Mouse (Mus musculus) CH12.LX (cell line): ENCODE results near the gene Gtsf1. TPM values are rescaled to one million over a fixed set of nuclear protein-coding genes. Genes with fewer than 3 reads are reported as not detected.

Experiments used
- DNase-seq: peaks from one replicate; pipeline ENCODE4 v3.0.0-alpha.2; 2013; ENCODE audit errors: extremely low read depth
- H3K27ac ChIP-seq: 2 replicates; pipeline ENCODE4 v1.5.1; 2012; ENCODE audit warnings: low read depth, mild to moderate bottlenecking, control low read depth, moderate library complexity; ENCODE audit not compliant: insufficient read depth
- H3K27me3 ChIP-seq: replicated peaks from 2 replicates; pipeline ENCODE3; 2012; ENCODE audit warnings: inconsistent platforms
- H3K36me3 ChIP-seq, 2 experiments: replicated peaks in 1 of 2; 2 replicates each; pipeline versions ENCODE3 to v1.6.1; 2012; ENCODE audit warnings: inconsistent platforms in 1 of 2, low read length in 1 of 2, mild to moderate bottlenecking in 1 of 2, mixed read lengths in 1 of 2, moderate library complexity in 1 of 2; ENCODE audit not compliant: control insufficient read depth in 1 of 2, insufficient read depth in 1 of 2
- H3K4me1 ChIP-seq, 2 experiments: 2 replicates each; pipeline ENCODE4 v1.6.1; 2012; ENCODE audit warnings: inconsistent platforms in 1 of 2, moderate library complexity in 1 of 2; ENCODE audit not compliant: insufficient read depth in 2 of 2, control insufficient read depth in 1 of 2
- H3K4me2 ChIP-seq: 2 replicates; pipeline ENCODE4 v1.6.1; 2012; ENCODE audit warnings: low read depth, mild to moderate bottlenecking, control low read depth; ENCODE audit not compliant: poor library complexity, insufficient read depth, severe bottlenecking
- H3K4me3 ChIP-seq, 3 experiments: fragments of 150-350 bp in 1 of 3; sonication (generic) in 1 of 3; replicated peaks in 1 of 3; 2 replicates each; pipeline versions ENCODE3 to v1.5.1; 2011 to 2012; ENCODE audit warnings: low read depth in 2 of 3, low read length in 2 of 3, mild to moderate bottlenecking in 2 of 3, moderate library complexity in 2 of 3, control low read depth in 1 of 3, improper control_type of control experiment in 1 of 3, inconsistent platforms in 1 of 3, mixed read lengths in 1 of 3; ENCODE audit not compliant: poor library complexity in 1 of 3
- H3K79me2 ChIP-seq: replicated peaks from 2 replicates; pipeline ENCODE4 v1.6.1; 2012; ENCODE audit warnings: mild to moderate bottlenecking, moderate library complexity; ENCODE audit not compliant: control insufficient read depth, poor library complexity, insufficient read depth, severe bottlenecking; ENCODE audit errors: extremely low read depth
- H3K9ac ChIP-seq: 2 replicates; pipeline ENCODE4 v1.6.1; 2012; ENCODE audit warnings: low read depth, mild to moderate bottlenecking, control low read depth, moderate library complexity; ENCODE audit not compliant: insufficient read depth
- H3K9me3 ChIP-seq: replicated peaks from 2 replicates; pipeline ENCODE3; 2012; ENCODE audit warnings: low read length, inconsistent platforms, mixed read lengths
- BHLHE40 ChIP-seq: IDR thresholded peaks from 2 replicates; pipeline ENCODE4 v1.6.1; 2011; ENCODE audit warnings: mild to moderate bottlenecking, low read depth, low read length, improper control_type of control experiment
- CHD1 ChIP-seq: IDR thresholded peaks from 2 replicates; pipeline ENCODE4 v1.6.1; 2012; ENCODE audit warnings: low read depth, low read length, improper control_type of control experiment, inconsistent platforms
- CHD2 ChIP-seq: IDR thresholded peaks from 2 replicates; pipeline ENCODE4 v1.6.1; 2011; ENCODE audit warnings: low read length, improper control_type of control experiment
- E2F4 ChIP-seq: IDR thresholded peaks from 2 replicates; pipeline ENCODE4 v1.6.1; 2011; ENCODE audit warnings: low read depth, low read length, improper control_type of control experiment; ENCODE audit not compliant: insufficient replicate concordance
- ETS1 ChIP-seq: conservative IDR thresholded peaks from 2 replicates; pipeline ENCODE4 v1.6.1; 2012; ENCODE audit warnings: low read depth, mild to moderate bottlenecking, inconsistent platforms, low read length, improper control_type of control experiment, moderate library complexity
- IRF4 ChIP-seq: IDR thresholded peaks from 2 replicates; pipeline ENCODE4 v1.6.1; 2014; ENCODE audit warnings: low read depth, mild to moderate bottlenecking, inconsistent platforms, low read length, improper control_type of control experiment
- JUN ChIP-seq: IDR thresholded peaks from 2 replicates; pipeline ENCODE4 v1.6.1; 2011; ENCODE audit warnings: low read depth, mild to moderate bottlenecking, low read length, improper control_type of control experiment, moderate library complexity; ENCODE audit not compliant: insufficient read depth
- JUND ChIP-seq: conservative IDR thresholded peaks from 2 replicates; pipeline ENCODE4 v1.6.1; 2011; ENCODE audit warnings: low read depth, low read length, improper control_type of control experiment
- KAT2A ChIP-seq: IDR thresholded peaks from 2 replicates; pipeline ENCODE4 v1.6.1; 2012; ENCODE audit warnings: low read length, improper control_type of control experiment, inconsistent platforms; ENCODE audit not compliant: insufficient replicate concordance
- MAFK ChIP-seq: IDR thresholded peaks from 2 replicates; pipeline ENCODE4 v1.6.1; 2011; ENCODE audit warnings: low read length, improper control_type of control experiment; ENCODE audit not compliant: insufficient replicate concordance
- MAZ ChIP-seq: IDR thresholded peaks from 2 replicates; pipeline ENCODE4 v1.6.1; 2012; ENCODE audit warnings: low read depth, mild to moderate bottlenecking, inconsistent platforms, low read length, improper control_type of control experiment, moderate library complexity
- MEF2A ChIP-seq: IDR thresholded peaks from 2 replicates; pipeline ENCODE4 v1.6.1; 2014; ENCODE audit warnings: low read depth, mild to moderate bottlenecking, inconsistent platforms, low read length, improper control_type of control experiment, borderline replicate concordance
- NELFE ChIP-seq: IDR thresholded peaks from 2 replicates; pipeline ENCODE4 v1.6.1; 2011; ENCODE audit warnings: low read depth, low read length, improper control_type of control experiment
- PAX5 ChIP-seq: IDR thresholded peaks from 2 replicates; pipeline ENCODE4 v1.6.1; 2012; ENCODE audit warnings: low read length, inconsistent platforms, mixed read lengths
- POLR2A ChIP-seq: IDR thresholded peaks from 2 replicates; pipeline ENCODE4 v1.6.1; 2011; ENCODE audit warnings: low read depth, mild to moderate bottlenecking, improper control_type of control experiment, low read length
- RAD21 ChIP-seq: IDR thresholded peaks from 2 replicates; pipeline ENCODE4 v1.6.1; 2011; ENCODE audit warnings: low read depth, mild to moderate bottlenecking, low read length, improper control_type of control experiment, moderate library complexity
- RCOR1 ChIP-seq: conservative IDR thresholded peaks from 2 replicates; pipeline ENCODE4 v1.6.1; 2012; ENCODE audit warnings: low read depth, mild to moderate bottlenecking, inconsistent platforms, low read length, improper control_type of control experiment
- SMC3 ChIP-seq: IDR thresholded peaks from 2 replicates; pipeline ENCODE4 v1.6.1; 2011; ENCODE audit warnings: low read depth, low read length, improper control_type of control experiment
- TBP ChIP-seq: conservative IDR thresholded peaks from 2 replicates; pipeline ENCODE4 v1.6.1; 2011; ENCODE audit warnings: low read depth, low read length, improper control_type of control experiment
- UBTF ChIP-seq: IDR thresholded peaks from 2 replicates; pipeline ENCODE4 v1.6.1; 2012; ENCODE audit warnings: low read depth, mild to moderate bottlenecking, inconsistent platforms, low read length, improper control_type of control experiment, moderate library complexity
- USF1 ChIP-seq: IDR thresholded peaks from 2 replicates; pipeline ENCODE4 v1.6.1; 2014; ENCODE audit warnings: low read depth, mild to moderate bottlenecking, inconsistent platforms, low read length, improper control_type of control experiment
- USF2 ChIP-seq: conservative IDR thresholded peaks from 2 replicates; pipeline ENCODE4 v1.6.1; 2011; ENCODE audit warnings: low read depth, low read length, improper control_type of control experiment
- ZC3H11A ChIP-seq: IDR thresholded peaks from 2 replicates; pipeline ENCODE4 v1.6.1; 2012; ENCODE audit warnings: low read depth, mild to moderate bottlenecking, inconsistent platforms, low read length, improper control_type of control experiment
- ZMIZ1 ChIP-seq: IDR thresholded peaks from 2 replicates; pipeline ENCODE4 v1.6.1; 2012; ENCODE audit warnings: low read depth, mild to moderate bottlenecking, inconsistent platforms, low read length, improper control_type of control experiment
- ZNF384 ChIP-seq: IDR thresholded peaks from 2 replicates; pipeline ENCODE4 v1.6.1; 2012; ENCODE audit warnings: low read depth, low read length, improper control_type of control experiment, inconsistent platforms
- dilution Hi-C: fragments of 300-500 bp; cut with MboI; formaldehyde crosslinking; loops from 2 replicates; pipeline ENCODE4 v1.14.3; 2020; ENCODE audit warnings: low sequenced_read_pairs; ENCODE audit not compliant: extremely low pct_unique_long_range_greater_than_20kb, extremely low pct_ligation_motif_present
- in situ Hi-C: fragments of 300-500 bp; cut with MboI; formaldehyde crosslinking; loops from 3 replicates; pipeline ENCODE4 v1.14.3; 2019; ENCODE audit warnings: low sequenced_read_pairs, low pct_ligation_motif_present, low pct_unique_long_range_greater_than_20kb, mixed read lengths
- polyA plus RNA-seq: library from polyadenylated mRNA; unstranded; fragments of >175 nt; gene quantifications from 2 replicates; pipeline ENCODE4 v1.2.1, GENCODE M21; 2012; ENCODE audit warnings: low read depth; ENCODE audit not compliant: insufficient read length
- total RNA-seq, 2 experiments: library from RNA; depleted of rRNA; stranded (reverse); fragments of 300-350 nt in 1 of 2; fragments of >200 nt in 1 of 2; gene quantifications; 2 replicates each; pipeline ENCODE4 v1.2.3; 2012 to 2014

Gene Gtsf1
- total and polyA plus RNA-seq, 3 experiments: not detected

- H3K27ac ChIP-seq: no peak overlapping the region
- TF ChIP-seq JUN (no peak), TBP (no peak), CHD2 (no peak), ZMIZ1 (no peak), MEF2A (no peak), MAZ (no peak), USF1 (no peak), POLR2A (no peak), KAT2A (no peak), NELFE (no peak), RAD21 (no peak), UBTF (no peak), ZC3H11A (no peak)
- no peaks in the 10 kb centered on the region for H3K27me3 ChIP-seq
- H3K4me2 ChIP-seq: no peak overlapping the region
- H3K4me1 ChIP-seq: peaks cover 7 to 42% of the 10 kb centered on the region in 2 experiments
- no peaks in the 10 kb centered on the region for H3K9me3 ChIP-seq
- no peak for DNase-seq
- in situ Hi-C loops (no loop called here), dilution Hi-C loops (no loop called here)
- H3K79me2 ChIP-seq: no peaks in the 10 kb centered on the region
- no peak overlapping the region for H3K4me3 ChIP-seq
- no peak overlapping the region for H3K9ac ChIP-seq
- no peaks in the 10 kb centered on the region for H3K36me3 ChIP-seq
These were observed 65.5 kb downstream of the Gtsf1 start for GRCm38 (mm10) chr15:103364761-103365160.

- in situ Hi-C loops (no loop called here), dilution Hi-C loops (no loop called here)
- no peaks in the 10 kb centered on the region for H3K36me3 ChIP-seq
- H3K9ac ChIP-seq: no peak overlapping the region
- H3K4me3 ChIP-seq: no peak overlapping the region
- peaks cover 15 to 46% of the 10 kb centered on the region in 2 experiments for H3K4me1 ChIP-seq
- H3K4me2 ChIP-seq: no peak overlapping the region
- no peak for DNase-seq
- no peaks in the 10 kb centered on the region for H3K27me3 ChIP-seq
- H3K79me2 ChIP-seq: no peaks in the 10 kb centered on the region
- no peak for TF ChIP-seq IRF4
- TF ChIP-seq PAX5: no peak
- no peak for TF ChIP-seq KAT2A
- no peak for TF ChIP-seq USF2
- TF ChIP-seq BHLHE40: no peak
- TF ChIP-seq RCOR1: no peak
- no peak for TF ChIP-seq SMC3
- no peak for TF ChIP-seq CHD1
- TF ChIP-seq UBTF: no peak
- no peak for TF ChIP-seq RAD21
- no peak for TF ChIP-seq E2F4
- no peak for TF ChIP-seq ETS1
- TF ChIP-seq MAFK: no peak
- TF ChIP-seq ZNF384: no peak
- TF ChIP-seq JUND: no peak
- no peak overlapping the region for H3K27ac ChIP-seq
- no peaks in the 10 kb centered on the region for H3K9me3 ChIP-seq
These were observed 66.5 kb downstream of the Gtsf1 start for GRCm38 (mm10) chr15:103363809-103364208.
